Mouse (Mus musculus) liver, embryonic 16.5 days (tissue): Measurements from ENCODE around the gene Mthfsd. TPM values are rescaled to one million over a fixed set of nuclear protein-coding genes. Genes with fewer than 3 reads are reported as not detected.

Source experiments
- ATAC-seq: fragments of 200-750 bp; cut with Nextera tagmentation; 2 replicates; pipeline ENCODE4 v1.8.0; 2017; ENCODE audit warnings: low read depth, mild to moderate bottlenecking, moderate number of reproducible peaks, moderate library complexity
- H3K27ac ChIP-seq: fragments of 300-500 bp; sonication (generic); 2 replicates; pipeline ENCODE4 v1.5.1; 2014; ENCODE audit warnings: mild to moderate bottlenecking, low read length
- H3K27me3 ChIP-seq: fragments of 300-500 bp; sonication (generic); 2 replicates; pipeline ENCODE4 v1.6.1; 2014; ENCODE audit warnings: low read depth, low read length, mixed read lengths; ENCODE audit not compliant: control insufficient read depth, insufficient read depth
- H3K36me3 ChIP-seq: fragments of 300-500 bp; sonication (generic); 2 replicates; pipeline ENCODE4 v1.6.1; 2014; ENCODE audit warnings: mild to moderate bottlenecking; ENCODE audit not compliant: control insufficient read depth, insufficient read depth
- H3K4me1 ChIP-seq: fragments of 300-500 bp; sonication (generic); 2 replicates; pipeline ENCODE4 v1.6.1; 2014; ENCODE audit warnings: low read depth, low read length, mixed read lengths; ENCODE audit not compliant: control insufficient read depth
- H3K4me2 ChIP-seq: fragments of 300-500 bp; sonication (generic); 2 replicates; pipeline ENCODE4 v1.6.1; 2014; ENCODE audit warnings: low read depth, low read length, mixed read lengths
- H3K4me3 ChIP-seq: fragments of 300-500 bp; sonication (generic); 2 replicates; pipeline ENCODE4 v1.5.1; 2014; ENCODE audit warnings: low read depth, mild to moderate bottlenecking, low read length
- H3K9ac ChIP-seq: fragments of 300-500 bp; sonication (generic); 2 replicates; pipeline ENCODE4 v1.6.1; 2014; ENCODE audit warnings: low read depth, low read length
- H3K9me3 ChIP-seq: fragments of 300-500 bp; sonication (generic); replicated peaks from 2 replicates; pipeline ENCODE4 v1.6.1; 2016; ENCODE audit warnings: low read length; ENCODE audit not compliant: control insufficient read depth
- WGBS: fragments of 180-500 bp; shearing (Covaris S2); extraction: QIAGEN DNeasy Blood & Tissue Kit; methylation state at CpG from one replicate; pipeline ENCODE4 v1.1.7; 2014; ENCODE audit not compliant: insufficient replicate concordance; 5-methylcytosine and 5-hydroxymethylcytosine counted together
- polyA plus RNA-seq: library from polyadenylated mRNA; unstranded; fragments of >200 nt; fragmentation: Nextera tagmentation; extraction: Ambion mirVana; gene quantifications from 2 replicates; pipeline ENCODE4 v1.2.1, GENCODE M21; 2015

The Mthfsd gene
- polyA plus RNA-seq, 1 experiment from 2014 or later: 17.0 TPM

GRCm38 (mm10) chr8:121104049-121104818 is 4.0 kb downstream of the Mthfsd start:
- no peak for ATAC-seq
- H3K4me2 ChIP-seq: no peak overlapping the region
- H3K27me3 ChIP-seq: no peaks in the 10 kb centered on the region
- H3K36me3 ChIP-seq: peaks cover 13% of the 10 kb centered on the region
- no peak overlapping the region for H3K4me3 ChIP-seq
- no peaks in the 10 kb centered on the region for H3K9me3 ChIP-seq
- H3K9ac ChIP-seq: no peak overlapping the region
- H3K27ac ChIP-seq: no peak overlapping the region
- WGBS: 50% methylated on average over 17 of the region's 17 CpGs
- peaks cover 12% of the 10 kb centered on the region for H3K4me1 ChIP-seq

DNA sequence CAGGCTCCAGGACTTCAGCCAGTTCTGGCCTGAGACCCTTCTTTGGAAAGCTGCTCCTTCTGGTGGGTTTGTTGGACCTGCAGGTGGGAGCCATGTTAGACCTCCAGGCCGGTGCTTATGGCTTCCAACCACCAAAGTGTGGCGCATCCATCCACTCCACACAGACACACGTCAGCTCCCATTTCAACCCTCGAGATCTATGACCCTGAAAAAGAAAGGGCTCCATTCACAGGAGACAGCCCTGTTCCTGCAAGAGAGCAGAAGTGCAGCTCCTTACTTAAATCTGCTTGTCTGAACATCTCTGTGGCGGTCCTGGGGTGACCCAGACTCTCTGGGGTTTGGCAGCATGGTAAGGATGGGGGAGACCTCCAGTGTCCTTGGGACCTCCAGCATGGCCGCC is 14.7 kb downstream of the Mthfsd start:
- ATAC-seq: no peak
- no peak overlapping the region for H3K9ac ChIP-seq
- no peak overlapping the region for H3K4me2 ChIP-seq
- H3K4me1 ChIP-seq: no peaks in the 10 kb centered on the region
- no peaks in the 10 kb centered on the region for H3K9me3 ChIP-seq
- peaks cover 46% of the 10 kb centered on the region for H3K27me3 ChIP-seq
- H3K27ac ChIP-seq: no peak overlapping the region
- no peak overlapping the region for H3K4me3 ChIP-seq
- H3K36me3 ChIP-seq: peaks cover 2% of the 10 kb centered on the region
- WGBS: 54% methylated on average over 6 of the region's 6 CpGs

- Histone ChIP-seq H3K9me3 (no peaks in the 10 kb centered on the region), H3K27ac (no peak overlapping the region), H3K4me3 (no peak overlapping the region), H3K27me3 (peaks cover 54% of the 10 kb centered on the region), H3K4me1 (no peaks in the 10 kb centered on the region), H3K36me3 (no peaks in the 10 kb centered on the region), H3K4me2 (no peak overlapping the region), H3K9ac (no peak overlapping the region)
- WGBS: under 1% methylated on average over 16 of the region's 16 CpGs
- ATAC-seq: no peak; the same call in 1 of the 2 replicates
Measured at GRCm38 (mm10) chr8:121092627-121093026, 15.6 kb downstream of the Mthfsd start.

DNA sequence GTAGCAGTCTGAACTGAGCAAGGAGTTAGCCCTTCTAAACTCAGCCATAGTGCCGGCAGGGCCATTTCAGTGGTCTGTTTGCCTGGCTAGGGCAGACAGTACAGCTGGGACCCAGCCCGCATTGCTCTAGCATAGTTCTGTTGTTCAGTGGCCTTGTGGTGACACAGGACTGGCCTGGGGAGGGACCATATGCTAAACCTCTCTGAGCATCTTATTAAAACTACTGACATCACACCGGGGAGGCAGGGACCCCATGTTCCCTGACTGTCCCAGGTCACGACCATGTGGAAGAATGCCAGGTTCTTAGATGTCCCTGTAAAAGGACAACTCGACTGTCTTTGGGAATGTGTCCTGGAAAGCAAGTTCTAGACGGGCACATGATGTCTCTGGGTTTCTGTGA is 16.1 kb downstream of the Mthfsd start:
- no peaks in the 10 kb centered on the region for H3K9me3 ChIP-seq
- H3K36me3 ChIP-seq: no peaks in the 10 kb centered on the region
- no peak overlapping the region for H3K4me3 ChIP-seq
- no peak overlapping the region for H3K9ac ChIP-seq
- no peaks in the 10 kb centered on the region for H3K4me1 ChIP-seq
- H3K27me3 ChIP-seq: peaks cover 59% of the 10 kb centered on the region
- H3K27ac ChIP-seq: no peak overlapping the region
- H3K4me2 ChIP-seq: no peak overlapping the region
- ATAC-seq: no peak
- 23% methylated on average over 6 of the region's 6 CpGs for WGBS

DNA sequence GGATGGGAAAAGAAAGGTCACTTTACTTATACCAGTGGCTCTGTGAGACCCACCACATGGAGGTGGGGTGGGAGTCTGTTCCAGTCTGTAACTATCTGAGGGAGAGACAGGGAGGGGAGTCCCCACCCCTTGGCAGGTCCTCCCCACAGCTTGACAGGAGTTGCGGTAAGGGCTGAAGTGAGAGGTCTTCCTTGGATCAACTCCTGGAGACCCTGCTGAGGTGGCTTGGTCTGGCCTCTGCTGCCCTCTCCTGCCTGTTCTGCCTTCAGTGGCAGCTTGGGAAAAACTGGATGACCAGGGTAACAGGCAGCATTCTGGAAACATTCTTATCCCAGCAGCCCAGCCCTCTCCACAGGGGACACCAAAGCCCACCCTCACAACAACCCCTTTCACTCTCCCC is 17.5 kb downstream of the Mthfsd start:
- no peaks in the 10 kb centered on the region for H3K9me3 ChIP-seq
- ATAC-seq: no peak
- no peak overlapping the region for H3K9ac ChIP-seq
- no peak overlapping the region for H3K4me2 ChIP-seq
- no peaks in the 10 kb centered on the region for H3K36me3 ChIP-seq
- no peak overlapping the region for H3K27ac ChIP-seq
- no peak overlapping the region for H3K4me3 ChIP-seq
- WGBS: 11% methylated on average over 1 of the region's 1 CpGs
- no peaks in the 10 kb centered on the region for H3K4me1 ChIP-seq
- H3K27me3 ChIP-seq: peaks cover 73% of the 10 kb centered on the region

DNA sequence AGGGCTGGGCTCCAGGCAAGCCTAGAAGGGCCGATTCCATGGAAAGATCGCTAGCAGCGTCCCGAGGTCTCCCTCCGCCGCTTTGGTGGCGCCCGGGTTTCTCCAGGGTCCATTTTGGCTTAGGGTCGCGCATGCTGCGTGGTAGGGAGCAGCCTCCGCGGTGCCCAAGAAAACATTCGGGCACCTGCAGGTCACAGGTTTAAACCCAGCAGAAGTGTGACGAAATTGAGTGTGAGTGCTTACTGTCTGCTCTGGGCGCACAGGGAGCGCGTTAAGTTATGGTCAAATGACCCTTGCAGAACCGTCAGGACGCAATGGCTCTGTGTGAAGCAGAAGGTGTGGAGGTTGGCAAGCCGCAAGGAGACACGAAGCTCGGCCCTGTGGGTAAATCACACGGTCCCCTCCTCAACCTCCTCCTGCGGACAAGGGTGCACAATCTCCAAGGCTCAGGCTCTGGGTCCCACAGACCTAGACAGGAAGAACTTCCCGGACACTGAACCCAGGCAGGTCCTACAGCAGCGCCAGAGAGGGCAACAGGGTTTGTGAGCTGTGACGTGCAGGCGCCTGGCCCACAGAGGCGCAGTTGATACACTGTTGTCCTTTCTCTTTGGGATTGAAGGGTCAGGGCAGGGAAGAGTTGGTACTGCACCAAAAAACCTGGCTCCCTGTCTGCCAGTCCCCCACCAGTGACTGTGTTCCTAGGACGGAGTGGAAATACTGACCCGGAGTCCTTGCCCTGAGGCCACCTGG is 18.4 kb downstream of the Mthfsd start:
- no peaks in the 10 kb centered on the region for H3K9me3 ChIP-seq
- H3K4me3 ChIP-seq: no peak overlapping the region
- H3K4me2 ChIP-seq: no peak overlapping the region
- no peak for ATAC-seq
- H3K36me3 ChIP-seq: no peaks in the 10 kb centered on the region
- H3K4me1 ChIP-seq: no peaks in the 10 kb centered on the region
- H3K27ac ChIP-seq: no peak overlapping the region
- WGBS: 13% methylated on average over 32 of the region's 32 CpGs
- peaks cover 82% of the 10 kb centered on the region for H3K27me3 ChIP-seq
- H3K9ac ChIP-seq: no peak overlapping the region

DNA sequence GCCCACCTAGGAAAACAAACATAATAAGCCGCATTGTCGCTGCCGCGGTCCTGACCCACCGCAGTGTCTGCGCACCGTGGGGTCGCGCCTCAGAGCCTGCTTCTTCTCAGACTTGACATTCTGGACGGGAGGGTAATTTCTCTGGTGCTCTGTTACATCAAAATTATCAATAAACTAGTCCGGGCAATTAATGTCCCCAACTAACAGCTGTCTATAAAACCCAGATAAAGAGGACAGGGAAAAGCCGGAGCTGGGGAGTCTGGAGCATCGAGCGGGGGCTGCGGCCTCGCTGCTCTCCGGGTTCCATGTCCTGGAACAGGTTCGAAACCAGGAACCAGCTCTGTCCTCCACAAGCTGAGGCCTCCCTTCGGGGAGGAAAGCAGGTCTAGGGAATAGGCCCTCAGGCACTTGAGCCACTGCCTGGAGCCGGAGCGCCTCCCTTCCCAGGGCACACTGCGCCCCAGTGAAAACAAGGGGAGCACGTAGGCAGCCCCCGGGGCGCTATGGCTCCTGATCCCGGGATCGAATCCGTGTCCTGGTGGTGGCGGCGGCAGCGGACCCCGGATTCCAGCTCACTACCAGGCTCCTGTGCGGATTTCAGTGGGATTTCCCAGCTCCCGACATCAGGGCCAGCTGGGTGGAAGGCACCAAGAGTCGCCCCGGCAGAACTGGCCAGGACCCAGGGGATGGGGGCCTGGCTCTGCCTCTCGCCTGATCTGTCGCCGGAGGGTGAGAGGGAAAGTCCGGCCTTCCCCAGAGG is 19.1 kb downstream of the Mthfsd start:
- Histone ChIP-seq H3K4me2 (no peak overlapping the region), H3K4me3 (no peak overlapping the region), H3K9ac (0 out of 2 replicates have a peak overlapping the region, but pooled peaks have one; percentile 12), H3K9me3 (no peaks in the 10 kb centered on the region), H3K4me1 (no peaks in the 10 kb centered on the region; the same call in 1 of the 2 replicates), H3K27me3 (peaks cover 90% of the 10 kb centered on the region), H3K27ac (no peak overlapping the region), H3K36me3 (no peaks in the 10 kb centered on the region)
- 11% methylated on average over 40 of the region's 40 CpGs for WGBS
- no peak for ATAC-seq

GRCm38 (mm10) chr8:121088281-121088680 is 19.9 kb downstream of the Mthfsd start:
- Histone ChIP-seq H3K9ac (no peak overlapping the region), H3K4me2 (no peak overlapping the region), H3K36me3 (no peaks in the 10 kb centered on the region), H3K4me1 (no peaks in the 10 kb centered on the region; the same call in 1 of the 2 replicates), H3K9me3 (no peaks in the 10 kb centered on the region), H3K27ac (no peak overlapping the region), H3K4me3 (no peak overlapping the region), H3K27me3 (peaks cover 94% of the 10 kb centered on the region)
- WGBS: 16% methylated on average over 8 of the region's 8 CpGs
- ATAC-seq: no peak
